Mouse (Mus musculus) T-helper 17 cell (primary cell): Measurements from ENCODE around the gene 1700010I14Rik.

ENCODE experiments used
- in situ Hi-C, 2 experiments: fragments of 300-600 bp; cut with MboI, MseI; formaldehyde crosslinking; loops; 1 replicate in 1 of 2; 2 replicates in 1 of 2; pipeline ENCODE4 v1.15.1; 2025; ENCODE audit warnings: high pct_unique_total_duplicates in 2 of 2

Gene 1700010I14Rik

GRCm38 (mm10) chr17:8988119-8988807, at the start of gene 1700010I14Rik:
1700010I14Rik (plus strand) TSS chr17:8988333.
- in situ Hi-C loops, result no loop called here

GRCm38 (mm10) chr17:8951588-8951987, 36.5 kb upstream of the 1700010I14Rik start:
- in situ Hi-C loops, result no loop called here

- in situ Hi-C loops, result no loop called here
Measured at GRCm38 (mm10) chr17:8952951-8953350, 35.2 kb upstream of the 1700010I14Rik start.

- in situ Hi-C loops, result no loop called here
Measured at GRCm38 (mm10) chr17:8958125-8958524, 30.0 kb upstream of the 1700010I14Rik start.

- in situ Hi-C loops, result no loop called here
Measured at GRCm38 (mm10) chr17:8960386-8960785, 27.7 kb upstream of the 1700010I14Rik start.

GRCm38 (mm10) chr17:8961097-8961496, 27.0 kb upstream of the 1700010I14Rik start:
- in situ Hi-C loops, result no loop called here

GRCm38 (mm10) chr17:8961644-8962043, 26.5 kb upstream of the 1700010I14Rik start:
- in situ Hi-C loops, result no loop called here

GRCm38 (mm10) chr17:8965177-8965576, 23.0 kb upstream of the 1700010I14Rik start:
- in situ Hi-C loops, result no loop called here

GRCm38 (mm10) chr17:8972152-8972854, 15.8 kb upstream of the 1700010I14Rik start:
- in situ Hi-C loops, result no loop called here

- in situ Hi-C loops, result no loop called here
Measured at GRCm38 (mm10) chr17:8973331-8973730, 14.8 kb upstream of the 1700010I14Rik start.

GRCm38 (mm10) chr17:8974423-8974822, 13.7 kb upstream of the 1700010I14Rik start:
- in situ Hi-C loops, result no loop called here

- in situ Hi-C loops, result no loop called here
Measured at GRCm38 (mm10) chr17:8974823-8975397, 13.2 kb upstream of the 1700010I14Rik start.

- in situ Hi-C loops, result no loop called here
Measured at GRCm38 (mm10) chr17:8976745-8977144, 11.4 kb upstream of the 1700010I14Rik start.

GRCm38 (mm10) chr17:8977271-8977670, 10.9 kb upstream of the 1700010I14Rik start:
- in situ Hi-C loops, result no loop called here

GRCm38 (mm10) chr17:8983576-8983975, 4.6 kb upstream of the 1700010I14Rik start:
- in situ Hi-C loops, result no loop called here

GRCm38 (mm10) chr17:8985714-8986113, 2.4 kb upstream of the 1700010I14Rik start:
- in situ Hi-C loops, result no loop called here

GRCm38 (mm10) chr17:8986551-8986950, 1.6 kb upstream of the 1700010I14Rik start:
- in situ Hi-C loops, result no loop called here

- in situ Hi-C loops, result no loop called here
Measured at GRCm38 (mm10) chr17:8987369-8987768, 764 bp upstream of the 1700010I14Rik start.

GRCm38 (mm10) chr17:8991160-8991559, 3.0 kb downstream of the 1700010I14Rik start:
- in situ Hi-C loops, result no loop called here

GRCm38 (mm10) chr17:8995344-8995743, 7.2 kb downstream of the 1700010I14Rik start:
- in situ Hi-C loops, result no loop called here

- in situ Hi-C loops, result no loop called here
Measured at GRCm38 (mm10) chr17:9002438-9002837, 14.3 kb downstream of the 1700010I14Rik start.

GRCm38 (mm10) chr17:9004516-9004915, 16.4 kb downstream of the 1700010I14Rik start:
- in situ Hi-C loops, result no loop called here
